Mouse (Mus musculus) central nervous system, embryonic 11.5 days (tissue): ENCODE results near the gene Ncbp2. TPM values are rescaled to one million over a fixed set of nuclear protein-coding genes. Genes with fewer than 3 reads are reported as not detected.

Experiments used
- polyA plus RNA-seq: library from polyadenylated mRNA; depleted of rRNA; stranded (reverse); fragments of >200 nt; gene quantifications from 2 replicates; pipeline ENCODE4 v1.2.3, GENCODE M21; 2012; rRNA removed

Ncbp2 gene
- polyA plus RNA-seq = 221 and 907 TPM in 2 replicates

GRCm38 (mm10) chr16:31948345-31948774 lies at the start of gene Ncbp2, which contains the start of gene 0610012G03Rik:
Gene Ncbp2 (plus strand): TSS chr16:31948513.
Gene 0610012G03Rik (minus strand): TSS chr16:31948494.

GRCm38 (mm10) chr16:31933751-31934549 lies 14.4 kb upstream of the Ncbp2 start, which contains the start of gene Pigz:
Gene Pigz (plus strand): TSS chr16:31933851.

GRCm38 (mm10) chr16:32002509-32003477 lies 54.5 kb downstream of the Ncbp2 start, which contains the start of gene Senp5:
Gene Senp5 (minus strand): TSS chr16:32003287.

Other genes starting within 250 kb of the Ncbp2 start
- gene Meltf, start 69.7 kb upstream of the Ncbp2 start, polyA plus RNA-seq = 0.10 and 0.19 TPM in 2 replicates
- 0.23 and 0.29 TPM in 2 replicates for gene Pigz, start 14.7 kb upstream of the Ncbp2 start, polyA plus RNA-seq
- 33.2 and 45.6 TPM in 2 replicates for gene 0610012G03Rik, start within 50 bp of the Ncbp2 start, polyA plus RNA-seq
- 17.0 and 22.6 TPM in 2 replicates for gene Senp5, start 54.8 kb downstream of the Ncbp2 start, polyA plus RNA-seq
- gene Pak2, start 130.8 kb downstream of the Ncbp2 start, polyA plus RNA-seq = 28.7 and 33.2 TPM in 2 replicates
- 67.3 and 89.2 TPM in 2 replicates for gene Pigx, start 151.2 kb downstream of the Ncbp2 start, polyA plus RNA-seq
- gene Cep19, start 151.3 kb downstream of the Ncbp2 start, polyA plus RNA-seq = 22.9 and 23.2 TPM in 2 replicates
- 5.6 and 6.2 TPM in 2 replicates for gene Nrros, start 217.1 kb downstream of the Ncbp2 start, polyA plus RNA-seq
- 0.17 TPM in 1 of 2 replicates, not detected in the other for gene Bex6, start 231.3 kb downstream of the Ncbp2 start, polyA plus RNA-seq